Mouse (Mus musculus) CD4-positive naive resting alpha-beta T cell, adult 57 days (primary cell): Measurements from ENCODE around the gene Cds2. TPM values are rescaled to one million over a fixed set of nuclear protein-coding genes. Genes with fewer than 3 reads are reported as not detected.

Experiments used
- total RNA-seq: library from RNA; stranded (reverse); gene quantifications from one replicate; pipeline ENCODE4 v1.2.4, GENCODE M21; 2023

Cds2 gene
- total RNA-seq: 95.6 TPM

GRCm38 (mm10) chr2:132262879-132263398, at the start of gene Cds2:
Gene Cds2 (plus strand): TSS chr2:132263148.

GRCm38 (mm10) chr2:132247539-132248313, 15.2 kb upstream of the Cds2 start, which contains the start of gene Tmem230:
Gene Tmem230 (minus strand): TSS chr2:132247807.

GRCm38 (mm10) chr2:132252542-132253528, 10.1 kb upstream of the Cds2 start, which contains the start of gene Pcna:
Gene Pcna (minus strand): TSS chr2:132253314.

Other genes with a start within 250 kb of the Cds2 start
- 187 TPM for gene Rassf2, start 232.9 kb upstream of the Cds2 start, total RNA-seq
- 34.1 TPM for gene Slc23a2, start 118.0 kb upstream of the Cds2 start, total RNA-seq
- gene Tmem230, start 15.3 kb upstream of the Cds2 start, total RNA-seq: 30.7 TPM
- 268 TPM for gene Pcna, start 9.8 kb upstream of the Cds2 start, total RNA-seq
- gene Prokr2, start 122.3 kb downstream of the Cds2 start, total RNA-seq: not detected